Mouse (Mus musculus) CD4-positive, CD25-positive, alpha-beta regulatory T cell, adult 2 months (primary cell): Measurements from ENCODE around the gene Smchd1.

Experiments used
- DNase-seq: peaks from one replicate; pipeline ENCODE4 v3.0.0-alpha.2; 2012; ENCODE audit warnings: low read depth, low spot score

Smchd1 gene

DNA sequence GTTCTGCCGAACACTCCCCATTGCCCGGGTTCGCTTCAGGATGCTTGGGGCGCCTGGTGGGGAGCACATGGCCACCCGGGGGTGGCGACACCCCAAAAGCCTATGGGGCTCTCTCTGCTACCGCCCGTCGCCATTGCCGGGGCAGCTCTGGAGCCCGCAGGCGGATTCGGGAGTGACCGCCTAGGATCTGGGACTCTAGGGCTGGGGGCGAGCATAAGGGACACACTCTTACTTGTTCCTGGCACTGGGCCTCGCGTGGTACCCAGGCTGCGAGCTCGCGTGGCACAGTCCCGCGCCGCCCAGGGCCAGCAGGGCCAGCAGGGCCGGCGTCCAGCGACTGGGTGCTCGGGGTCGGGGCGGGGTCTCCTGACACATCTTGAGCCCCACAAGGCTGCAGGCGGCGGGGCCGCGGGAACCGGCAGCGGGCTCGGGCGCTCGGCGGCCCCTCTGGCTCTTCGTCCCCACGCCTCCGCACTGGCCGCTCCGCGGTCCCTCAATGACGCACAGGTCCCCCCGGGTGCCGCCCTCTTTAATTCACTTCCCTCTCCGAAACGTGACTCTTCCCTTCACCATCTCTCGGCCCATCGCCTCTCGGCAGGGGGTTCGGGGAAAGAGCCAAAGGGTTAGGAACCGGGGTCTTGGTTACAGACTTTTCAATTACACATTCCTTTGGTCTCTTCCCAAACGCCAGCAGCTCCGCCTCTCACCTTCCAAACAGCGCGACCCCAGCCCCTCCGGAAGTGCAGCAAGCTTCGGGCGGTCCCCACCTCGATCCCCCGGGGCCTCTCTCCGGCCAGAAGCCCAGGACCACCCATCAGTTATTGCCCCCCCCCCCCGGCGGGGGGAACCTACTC, 164.4 kb downstream of the Smchd1 start:
- DNase-seq = peak; percentile 5

DNA sequence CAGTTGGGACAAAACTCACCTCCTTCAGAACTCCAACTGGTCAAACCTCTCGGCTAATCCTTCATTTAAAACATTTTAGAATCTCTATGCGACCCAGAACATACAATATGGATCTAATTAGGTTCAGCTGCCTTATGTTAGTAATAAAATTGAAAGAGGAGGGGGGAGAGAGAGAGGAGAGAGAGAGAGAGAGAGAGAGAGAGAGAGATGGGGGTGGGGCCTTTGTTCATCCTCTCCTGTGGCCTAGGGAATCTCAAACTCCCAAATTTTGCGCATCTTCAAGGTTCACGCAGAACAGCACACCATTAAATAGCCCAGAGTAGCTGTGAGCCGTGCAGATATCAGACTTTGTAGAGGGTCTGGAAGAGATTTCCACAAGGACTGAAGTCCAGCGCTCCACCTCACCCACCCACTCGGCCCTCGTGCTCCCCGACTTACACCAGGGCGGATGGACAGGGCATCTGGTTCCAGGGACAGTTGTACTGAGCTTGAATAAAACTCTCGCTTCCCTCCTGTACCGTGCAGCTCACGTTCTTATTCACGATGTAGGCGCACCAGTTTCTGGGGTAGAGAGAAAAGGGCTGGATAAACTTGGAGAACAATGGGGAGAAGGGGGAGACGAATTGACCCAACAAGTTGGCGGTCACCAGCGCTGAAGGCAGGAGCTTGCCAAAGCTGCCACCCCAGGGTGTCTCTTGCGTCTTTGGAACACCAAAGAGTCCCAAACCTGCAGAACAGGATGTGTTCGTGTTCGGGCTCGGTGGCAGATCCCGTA, 165.2 kb downstream of the Smchd1 start:
- no peak for DNase-seq

DNA sequence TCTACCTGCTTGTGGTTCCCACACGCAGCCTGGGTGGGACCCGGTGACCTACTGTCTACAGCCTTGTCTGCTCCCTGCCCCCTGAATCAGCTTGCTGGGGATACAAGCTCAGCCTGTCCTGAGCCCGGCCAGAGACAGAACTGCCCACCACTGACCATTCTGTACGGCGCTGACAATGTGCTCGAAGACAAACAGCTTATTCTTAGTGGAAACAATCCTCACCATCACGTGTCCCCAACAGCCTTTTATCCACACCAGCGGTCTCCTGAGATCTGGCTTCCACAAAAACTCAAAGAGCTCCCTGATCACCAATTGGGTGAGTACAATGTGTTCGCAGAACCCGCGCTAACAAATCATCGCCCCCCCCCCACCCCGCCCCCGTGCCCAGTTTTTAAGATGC, 166.0 kb downstream of the Smchd1 start:
- DNase-seq = no peak

DNA sequence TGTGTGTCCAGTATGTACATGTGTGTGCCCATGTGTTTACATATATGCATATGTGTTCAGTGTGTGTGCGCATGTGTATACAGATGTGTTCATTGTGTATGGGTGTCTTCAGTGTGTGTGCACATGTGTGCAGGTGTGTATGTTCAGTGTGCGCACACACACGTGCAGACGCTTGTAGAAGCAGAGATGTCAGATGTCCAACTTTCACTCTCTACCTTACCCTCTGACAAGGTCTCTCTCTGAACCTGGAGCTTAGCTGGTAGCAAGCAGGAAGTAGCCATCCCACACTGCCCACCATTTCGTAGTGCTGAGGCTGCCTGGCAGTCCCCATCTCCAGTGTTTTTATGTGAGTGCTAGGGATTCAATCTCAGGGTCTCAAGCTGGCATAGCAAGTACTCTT, 166.8 kb downstream of the Smchd1 start:
- DNase-seq = no peak

DNA sequence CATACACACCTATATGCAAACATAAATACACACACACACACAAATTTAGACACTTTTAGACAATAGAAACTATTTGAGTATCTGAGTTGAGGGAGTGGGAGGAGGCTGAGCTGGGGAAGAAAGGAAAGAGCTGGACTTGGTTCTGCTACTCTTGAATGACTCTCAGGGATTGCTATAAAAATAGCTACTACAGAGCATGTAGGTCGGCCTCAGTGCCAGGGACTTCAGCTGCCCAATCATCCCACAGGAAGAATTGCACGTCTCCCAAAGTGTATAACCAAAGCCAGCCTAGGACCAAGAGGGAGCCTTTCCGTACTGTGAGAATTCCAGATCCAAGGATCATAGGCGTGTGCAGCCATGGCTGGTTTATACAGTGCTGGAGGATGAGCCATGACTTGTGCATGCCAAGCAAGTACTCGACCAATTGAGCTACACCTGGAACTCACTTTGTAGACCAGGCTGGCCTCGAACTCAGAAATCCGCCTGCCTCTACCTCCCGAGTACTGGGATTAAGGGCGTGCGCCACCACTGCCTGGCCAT, 167.8 kb downstream of the Smchd1 start:
- no peak for DNase-seq

DNA sequence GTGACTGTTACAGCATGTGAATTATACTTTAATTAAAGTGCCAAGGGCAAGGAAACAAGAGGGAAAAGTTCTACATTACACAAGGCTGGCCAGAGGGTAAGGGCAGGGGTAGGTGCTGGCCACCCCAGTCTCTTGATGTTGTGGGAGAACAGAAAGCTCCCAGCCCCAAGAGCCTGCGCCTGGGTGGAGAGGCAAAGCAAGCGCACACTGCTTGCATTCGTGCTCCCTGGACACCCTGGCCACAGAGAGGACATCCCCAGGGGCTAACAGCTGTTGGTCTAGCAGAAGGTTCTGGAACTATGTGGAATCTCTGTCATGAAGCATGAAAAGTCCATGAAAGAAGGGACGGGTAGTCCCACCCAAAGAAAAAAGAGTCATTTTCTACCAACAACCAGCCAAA, 168.4 kb downstream of the Smchd1 start:
- DNase-seq = no peak

DNA sequence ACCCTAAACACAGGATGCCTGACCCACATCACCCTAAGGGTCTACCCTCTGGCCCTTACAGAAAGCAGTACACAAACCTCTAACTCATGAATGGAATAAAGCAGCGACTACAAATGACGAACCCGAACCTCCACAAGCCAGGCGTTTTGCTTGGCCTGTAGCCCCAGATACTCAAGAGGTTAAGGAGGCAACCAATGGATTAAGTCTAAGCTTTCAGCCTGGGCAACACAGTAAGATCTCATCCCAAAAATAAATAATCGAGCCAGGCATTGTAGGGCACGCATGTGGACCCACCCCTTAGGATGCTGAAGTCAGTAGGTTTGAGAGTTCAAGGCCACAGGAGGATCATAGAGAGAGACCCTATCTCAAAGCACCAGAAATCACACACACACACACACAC, 169.1 kb downstream of the Smchd1 start:
- DNase-seq = no peak

DNA sequence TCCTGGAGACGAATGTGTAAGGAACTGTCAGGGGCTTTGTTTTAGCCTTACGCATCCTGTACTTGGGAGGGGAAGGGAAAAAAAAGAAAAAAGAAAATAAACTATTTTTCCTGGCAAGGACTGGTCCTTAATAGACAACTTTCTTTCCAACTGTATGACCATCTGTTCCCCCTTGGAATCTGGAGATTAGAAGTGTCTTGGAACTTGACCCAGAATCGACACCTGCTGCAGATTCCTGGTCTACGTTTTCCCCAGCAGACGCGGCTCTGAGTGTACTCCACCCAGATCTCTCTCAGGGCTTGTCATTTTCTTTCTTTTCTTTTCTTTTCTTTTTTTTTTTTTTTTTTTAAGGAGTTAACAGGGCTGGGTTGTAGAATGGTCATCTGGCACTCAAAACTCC, 171.7 kb downstream of the Smchd1 start:
- DNase-seq = no peak

DNA sequence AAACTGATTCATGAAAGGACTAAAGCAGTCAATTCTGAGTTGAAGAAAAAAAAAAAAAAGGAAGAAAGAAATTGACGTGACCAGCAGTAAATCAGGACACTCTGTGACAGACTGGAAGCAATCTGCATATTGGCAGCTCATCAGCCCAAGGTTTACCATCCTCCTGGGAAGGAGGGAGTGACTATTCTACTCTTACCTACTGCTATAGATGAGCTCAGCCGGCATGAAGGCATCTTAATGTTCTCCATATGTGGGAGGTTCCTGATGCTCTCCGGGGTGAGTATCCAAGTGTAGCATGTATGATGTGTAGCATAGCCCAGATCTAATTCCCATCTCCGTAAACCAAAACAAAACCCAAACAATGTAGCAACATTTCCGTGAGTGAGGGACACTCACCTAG, 173.7 kb downstream of the Smchd1 start:
- DNase-seq = no peak

DNA sequence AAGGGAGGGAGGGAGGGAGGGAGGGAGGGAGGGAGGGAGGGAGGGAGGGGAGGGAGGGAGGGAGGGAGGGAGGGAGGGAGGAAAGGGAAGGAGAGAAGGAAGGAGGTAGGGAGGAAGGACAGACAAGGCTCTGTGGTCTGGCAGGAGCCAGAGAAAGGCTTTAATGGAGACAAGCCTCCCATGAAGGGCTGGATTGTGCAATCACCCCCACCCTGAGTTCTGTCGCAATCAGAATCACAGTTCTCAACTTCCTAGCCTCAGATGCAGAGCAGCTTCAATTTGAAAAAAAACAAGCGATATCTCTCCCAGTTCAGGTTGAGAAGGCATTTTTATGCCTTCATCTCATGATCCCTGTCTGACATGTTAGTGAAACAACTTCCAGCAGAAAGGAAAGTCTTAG, 174.8 kb downstream of the Smchd1 start:
- no peak for DNase-seq

DNA sequence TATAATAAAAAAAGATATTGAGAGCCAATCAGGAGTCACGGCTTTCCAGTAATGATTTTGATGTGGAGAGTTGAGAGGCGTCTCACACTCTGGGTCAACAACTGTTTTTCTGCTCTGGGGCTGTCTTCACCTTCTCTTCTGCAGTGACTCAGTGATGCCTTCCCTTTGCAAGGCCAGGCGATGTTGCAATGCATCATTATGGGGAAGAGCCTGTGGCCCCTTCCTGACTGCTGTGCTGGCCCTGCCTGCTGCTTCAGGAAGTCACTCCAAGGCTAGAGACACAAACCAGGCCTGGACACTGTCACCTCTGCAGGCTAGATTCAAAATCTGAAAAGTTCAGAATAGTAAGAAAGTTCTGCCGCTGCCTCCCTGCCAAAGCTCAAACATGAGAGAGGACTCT, 175.3 kb downstream of the Smchd1 start:
- no peak for DNase-seq

DNA sequence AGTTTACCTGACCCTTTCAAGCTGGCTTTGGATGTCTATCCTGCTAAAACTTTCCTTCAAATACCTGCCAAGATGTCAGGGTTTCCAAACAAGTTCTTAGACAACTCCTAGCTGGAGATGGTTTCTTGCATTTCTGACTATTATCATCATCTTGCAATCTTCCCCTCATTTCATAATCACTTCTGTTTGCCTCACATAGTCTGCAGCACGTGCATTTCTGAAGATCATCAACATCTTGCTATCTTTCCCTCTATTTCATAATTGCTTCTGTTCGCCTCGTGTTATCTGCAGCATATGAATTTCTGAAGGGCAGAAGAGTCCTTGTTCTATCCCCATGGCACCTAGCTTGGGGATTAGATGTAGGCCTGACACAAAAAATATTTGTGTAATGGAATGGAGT, 180.6 kb downstream of the Smchd1 start:
- DNase-seq = no peak
